Mouse (Mus musculus) forebrain, embryonic 16.5 days (tissue): Measurements from ENCODE around the gene Tmem53. TPM values are rescaled to one million over a fixed set of nuclear protein-coding genes. Genes with fewer than 3 reads are reported as not detected.

Experiments used
- ATAC-seq: fragments of 200-750 bp; cut with Nextera tagmentation; 2 replicates; pipeline ENCODE4 v1.8.0; 2017; ENCODE audit warnings: mild to moderate bottlenecking, moderate library complexity
- H3K27ac ChIP-seq: fragments of 300-500 bp; sonication (generic); 2 replicates; pipeline ENCODE4 v1.5.1; 2014; ENCODE audit warnings: low read length, control low read depth
- H3K27me3 ChIP-seq: fragments of 300-500 bp; sonication (generic); replicated peaks from 2 replicates; pipeline ENCODE4 v1.6.1; 2014; ENCODE audit warnings: low read length; ENCODE audit not compliant: control insufficient read depth, insufficient read depth
- H3K36me3 ChIP-seq: fragments of 300-500 bp; sonication (generic); 2 replicates; pipeline ENCODE4 v1.6.1; 2014; ENCODE audit not compliant: control insufficient read depth, insufficient read depth
- H3K4me1 ChIP-seq: fragments of 300-500 bp; sonication (generic); replicated peaks from 2 replicates; pipeline ENCODE4 v1.6.1; 2014; ENCODE audit warnings: low read length; ENCODE audit not compliant: control insufficient read depth, insufficient read depth
- H3K4me2 ChIP-seq: fragments of 300-500 bp; sonication (generic); 2 replicates; pipeline ENCODE4 v1.6.1; 2014; ENCODE audit warnings: mild to moderate bottlenecking, low read length, control low read depth
- H3K4me3 ChIP-seq: fragments of 300-500 bp; sonication (generic); replicated peaks from 2 replicates; pipeline ENCODE4 v1.5.1; 2014; ENCODE audit warnings: mild to moderate bottlenecking, low read length, control low read depth
- H3K9ac ChIP-seq: fragments of 300-500 bp; sonication (generic); replicated peaks from 2 replicates; pipeline ENCODE4 v1.6.1; 2014; ENCODE audit warnings: low read depth, low read length, control low read depth
- H3K9me3 ChIP-seq: fragments of 300-500 bp; sonication (generic); 2 replicates; pipeline ENCODE4 v1.6.1; 2016; ENCODE audit warnings: low read length; ENCODE audit not compliant: control insufficient read depth
- WGBS: fragments of 180-500 bp; shearing (Covaris S2); extraction: QIAGEN DNeasy Blood & Tissue Kit; methylation state at CpG from one replicate; pipeline ENCODE4 v1.1.7; 2014; 5-methylcytosine and 5-hydroxymethylcytosine counted together
- polyA plus RNA-seq: library from polyadenylated mRNA; unstranded; fragments of >200 nt; fragmentation: Nextera tagmentation; extraction: Ambion mirVana; gene quantifications from 2 replicates; pipeline ENCODE4 v1.2.1, GENCODE M21; 2015

The Tmem53 gene
- polyA plus RNA-seq, 1 experiment from 2014 or later: 5.3 TPM

GRCm38 (mm10) chr4:117220741-117221515 lies 30.8 kb upstream of the Tmem53 start:
- ATAC-seq: no peak
- Histone ChIP-seq H3K4me2 (no peak overlapping the region), H3K9ac (no peak overlapping the region), H3K9me3 (no peaks in the 10 kb centered on the region), H3K4me1 (no peaks in the 10 kb centered on the region), H3K27ac (no peak overlapping the region), H3K27me3 (no peaks in the 10 kb centered on the region), H3K4me3 (no peak overlapping the region), H3K36me3 (no peaks in the 10 kb centered on the region)
- 79% methylated on average over 9 of the region's 9 CpGs for WGBS

GRCm38 (mm10) chr4:117221836-117222235 lies 29.9 kb upstream of the Tmem53 start:
- no peak for ATAC-seq
- 80% methylated on average over 9 of the region's 9 CpGs for WGBS
- Histone ChIP-seq H3K27ac (no peak overlapping the region), H3K4me3 (no peak overlapping the region), H3K4me2 (no peak overlapping the region), H3K9ac (no peak overlapping the region), H3K9me3 (no peaks in the 10 kb centered on the region), H3K4me1 (no peaks in the 10 kb centered on the region), H3K27me3 (no peaks in the 10 kb centered on the region), H3K36me3 (no peaks in the 10 kb centered on the region)

GRCm38 (mm10) chr4:117223001-117223400 lies 28.8 kb upstream of the Tmem53 start:
- ATAC-seq: no peak
- no peaks in the 10 kb centered on the region for H3K9me3 ChIP-seq
- WGBS: 65% methylated on average over 5 of the region's 5 CpGs

GRCm38 (mm10) chr4:117224122-117224521 lies 27.6 kb upstream of the Tmem53 start:
- 79% methylated on average over 8 of the region's 8 CpGs for WGBS
- no peak for ATAC-seq
- Histone ChIP-seq H3K4me1 (no peaks in the 10 kb centered on the region), H3K4me3 (no peak overlapping the region), H3K36me3 (no peaks in the 10 kb centered on the region), H3K27ac (no peak overlapping the region), H3K27me3 (no peaks in the 10 kb centered on the region), H3K4me2 (no peak overlapping the region), H3K9ac (no peak overlapping the region), H3K9me3 (no peaks in the 10 kb centered on the region)

More at GRCm38 (mm10) chr4:117223001-117223400, 28.8 kb upstream of the Tmem53 start:
- H3K4me1 ChIP-seq: no peaks in the 10 kb centered on the region
- H3K36me3 ChIP-seq: no peaks in the 10 kb centered on the region
- H3K9ac ChIP-seq: no peak overlapping the region
- no peak overlapping the region for H3K27ac ChIP-seq
- no peaks in the 10 kb centered on the region for H3K27me3 ChIP-seq
- no peak overlapping the region for H3K4me3 ChIP-seq
- no peak overlapping the region for H3K4me2 ChIP-seq

GRCm38 (mm10) chr4:117225250-117225649 lies 26.5 kb upstream of the Tmem53 start:
- H3K4me2 ChIP-seq: no peak overlapping the region
- no peaks in the 10 kb centered on the region for H3K4me1 ChIP-seq
- H3K4me3 ChIP-seq: no peak overlapping the region
- H3K9ac ChIP-seq: no peak overlapping the region
- no peaks in the 10 kb centered on the region for H3K27me3 ChIP-seq
- no peaks in the 10 kb centered on the region for H3K36me3 ChIP-seq
- H3K9me3 ChIP-seq: no peaks in the 10 kb centered on the region
- H3K27ac ChIP-seq: no peak overlapping the region
- ATAC-seq: no peak

GRCm38 (mm10) chr4:117229590-117229989 lies 22.2 kb upstream of the Tmem53 start:
- Histone ChIP-seq H3K4me1 (no peaks in the 10 kb centered on the region), H3K27me3 (no peaks in the 10 kb centered on the region), H3K4me3 (no peak overlapping the region), H3K9me3 (no peaks in the 10 kb centered on the region), H3K36me3 (no peaks in the 10 kb centered on the region), H3K4me2 (no peak overlapping the region), H3K27ac (no peak overlapping the region), H3K9ac (no peak overlapping the region)
- ATAC-seq: no peak
- WGBS: 76% methylated on average over 15 of the region's 15 CpGs

GRCm38 (mm10) chr4:117230331-117230730 lies 21.4 kb upstream of the Tmem53 start:
- Histone ChIP-seq H3K4me1 (no peaks in the 10 kb centered on the region), H3K9me3 (no peaks in the 10 kb centered on the region), H3K27ac (no peak overlapping the region), H3K36me3 (no peaks in the 10 kb centered on the region), H3K4me3 (no peak overlapping the region), H3K9ac (no peak overlapping the region), H3K27me3 (no peaks in the 10 kb centered on the region), H3K4me2 (no peak overlapping the region)
- 55% methylated on average over 10 of the region's 10 CpGs for WGBS
- ATAC-seq: no peak

- 88% methylated on average over 2 of the region's 2 CpGs for WGBS
- no peaks in the 10 kb centered on the region for H3K36me3 ChIP-seq
- no peaks in the 10 kb centered on the region for H3K9me3 ChIP-seq
- H3K4me3 ChIP-seq: no peak overlapping the region
- H3K27ac ChIP-seq: no peak overlapping the region
- H3K4me1 ChIP-seq: 0 out of 2 replicates have a peak, but pooled peaks cover 4% of the 10 kb centered on the region
- no peaks in the 10 kb centered on the region for H3K27me3 ChIP-seq
- H3K4me2 ChIP-seq: no peak overlapping the region
- ATAC-seq: no peak
- no peak overlapping the region for H3K9ac ChIP-seq
Observed at GRCm38 (mm10) chr4:117231208-117231607, 20.5 kb upstream of the Tmem53 start.

- Histone ChIP-seq H3K9me3 (no peaks in the 10 kb centered on the region), H3K9ac (no peak overlapping the region), H3K36me3 (no peaks in the 10 kb centered on the region), H3K4me3 (no peak overlapping the region), H3K4me1 (0 out of 2 replicates have a peak, but pooled peaks cover 4% of the 10 kb centered on the region), H3K4me2 (no peak overlapping the region), H3K27ac (no peak overlapping the region), H3K27me3 (no peaks in the 10 kb centered on the region)
- WGBS: 50% methylated on average over 7 of the region's 7 CpGs
- ATAC-seq: no peak
Observed at GRCm38 (mm10) chr4:117234166-117234741, 17.5 kb upstream of the Tmem53 start.
